Mouse (Mus musculus): ENCODE measurements around the gene Abr. TPM values are rescaled to one million over a fixed set of nuclear protein-coding genes. Genes with fewer than 3 reads are reported as not detected.

The Abr gene
- polyA plus RNA-seq, 1 experiment from 2014 or later: 42.7 TPM

DNA sequence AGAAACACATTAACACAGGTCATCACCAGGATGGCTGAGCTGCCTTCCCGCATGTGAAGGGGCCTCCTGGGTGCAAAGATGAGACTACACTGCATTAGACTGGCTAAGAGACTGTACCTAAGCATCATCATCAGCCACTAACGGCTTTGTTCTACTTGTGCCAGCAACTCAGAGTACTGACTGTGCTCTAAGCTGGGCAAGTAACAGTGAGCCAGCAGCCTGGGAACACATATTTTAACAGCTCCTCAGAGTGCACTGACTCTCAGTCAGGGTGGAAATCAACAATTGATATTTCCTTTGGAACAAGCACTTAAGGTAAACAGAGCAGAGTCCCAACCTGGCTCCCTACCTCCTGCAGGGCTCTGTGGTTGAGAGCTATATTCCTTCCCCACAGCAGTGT lies 250.0 kb downstream of the Abr start:
- Histone ChIP-seq H3K4me3 (ENCODE audit: low read depth, low read length) (no peak overlapping the region), H3K4me1 (ENCODE audit: control insufficient read depth, insufficient read depth, low read length) (peaks cover 39% of the 10 kb centered on the region), H3K27ac (ENCODE audit: low read length) (peak overlapping the region; percentile 48; the same call in 1 of the 2 replicates), H3K36me3 (ENCODE audit: control insufficient read depth, insufficient read depth, low read length) (no peaks in the 10 kb centered on the region), H3K27me3 (ENCODE audit: control insufficient read depth, insufficient read depth, low read length) (no peaks in the 10 kb centered on the region), H3K4me2 (replicated peaks; ENCODE audit: low read depth, low read length) (no peak overlapping the region), H3K9me3 (ENCODE audit: control insufficient read depth, low read depth, low read length) (no peaks in the 10 kb centered on the region), H3K9ac (replicated peaks; ENCODE audit: low read depth, low read length) (no peak overlapping the region)
- ATAC-seq (ENCODE audit: insufficient number of reproducible peaks, insufficient read depth, low FRiP score, low read depth): no peak
- WGBS: 39% methylated on average over 2 of the region's 2 CpGs

DNA sequence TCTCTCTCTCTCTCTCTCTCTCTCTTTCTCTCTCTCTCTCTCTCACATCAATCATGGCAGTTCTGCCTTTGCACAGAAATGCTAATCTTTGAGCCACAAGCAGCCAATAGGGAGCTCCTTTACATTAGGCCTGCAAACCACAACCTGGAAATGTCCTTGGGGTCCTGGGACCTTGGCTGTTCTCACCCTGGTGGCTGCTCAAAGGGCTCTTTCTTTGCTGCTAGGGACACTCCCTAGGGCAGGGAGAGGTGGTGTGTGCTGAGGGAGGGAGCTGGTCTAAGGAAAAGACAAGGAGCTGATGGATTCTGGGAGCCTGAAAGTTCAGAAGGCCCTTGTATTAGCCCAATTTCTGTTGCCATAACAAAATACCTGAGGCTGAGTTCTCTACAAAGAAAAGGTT lies 251.6 kb downstream of the Abr start:
- no peak for ATAC-seq (ENCODE audit: insufficient number of reproducible peaks, insufficient read depth, low FRiP score, low read depth)
- Histone ChIP-seq H3K27me3 (ENCODE audit: control insufficient read depth, insufficient read depth, low read length) (no peaks in the 10 kb centered on the region), H3K36me3 (ENCODE audit: control insufficient read depth, insufficient read depth, low read length) (no peaks in the 10 kb centered on the region), H3K4me3 (ENCODE audit: low read depth, low read length) (no peak overlapping the region), H3K4me1 (ENCODE audit: control insufficient read depth, insufficient read depth, low read length) (peaks cover 42% of the 10 kb centered on the region), H3K9ac (replicated peaks; ENCODE audit: low read depth, low read length) (no peak overlapping the region), H3K9me3 (ENCODE audit: control insufficient read depth, low read depth, low read length) (no peaks in the 10 kb centered on the region), H3K4me2 (replicated peaks; ENCODE audit: low read depth, low read length) (no peak overlapping the region), H3K27ac (ENCODE audit: low read length) (no peak overlapping the region)

Other genes with a start within 250 kb of the Abr start
- gene Nxn, start 223.2 kb downstream of the Abr start, polyA plus RNA-seq (2014; fragmentation: Nextera tagmentation; extraction: Ambion mirVana): 50.4 and 50.5 TPM in 2 replicates
- 115 and 117 TPM in 2 replicates for gene Timm22, start 215.4 kb downstream of the Abr start, polyA plus RNA-seq (2014; fragmentation: Nextera tagmentation; extraction: Ambion mirVana)
- 0.21 TPM in 1 of 2 replicates, not detected in the other for gene Bhlha9, start 50.2 kb upstream of the Abr start, polyA plus RNA-seq (2014; fragmentation: Nextera tagmentation; extraction: Ambion mirVana)
- gene Trarg1, start 57.5 kb upstream of the Abr start, polyA plus RNA-seq (2014; fragmentation: Nextera tagmentation; extraction: Ambion mirVana): 0.16 and 0.32 TPM in 2 replicates
- 33.5 and 39.2 TPM in 2 replicates for gene Gosr1, start 141.3 kb upstream of the Abr start, polyA plus RNA-seq (2014; fragmentation: Nextera tagmentation; extraction: Ambion mirVana)
- 21.1 and 24.3 TPM in 2 replicates for gene Cpd, start 224.7 kb upstream of the Abr start, polyA plus RNA-seq (2014; fragmentation: Nextera tagmentation; extraction: Ambion mirVana)

All from stomach, embryonic 14.5 days (tissue).